Mouse (Mus musculus) frontal cortex, postnatal 14 days (tissue): ENCODE measurements around the gene Selenoo.

ENCODE experiments used
- DNase-seq, 2 experiments: peaks; one replicate each; pipeline ENCODE4 v3.0.0; 2022; ENCODE audit warnings: low spot score in 2 of 2

Selenoo gene

DNA sequence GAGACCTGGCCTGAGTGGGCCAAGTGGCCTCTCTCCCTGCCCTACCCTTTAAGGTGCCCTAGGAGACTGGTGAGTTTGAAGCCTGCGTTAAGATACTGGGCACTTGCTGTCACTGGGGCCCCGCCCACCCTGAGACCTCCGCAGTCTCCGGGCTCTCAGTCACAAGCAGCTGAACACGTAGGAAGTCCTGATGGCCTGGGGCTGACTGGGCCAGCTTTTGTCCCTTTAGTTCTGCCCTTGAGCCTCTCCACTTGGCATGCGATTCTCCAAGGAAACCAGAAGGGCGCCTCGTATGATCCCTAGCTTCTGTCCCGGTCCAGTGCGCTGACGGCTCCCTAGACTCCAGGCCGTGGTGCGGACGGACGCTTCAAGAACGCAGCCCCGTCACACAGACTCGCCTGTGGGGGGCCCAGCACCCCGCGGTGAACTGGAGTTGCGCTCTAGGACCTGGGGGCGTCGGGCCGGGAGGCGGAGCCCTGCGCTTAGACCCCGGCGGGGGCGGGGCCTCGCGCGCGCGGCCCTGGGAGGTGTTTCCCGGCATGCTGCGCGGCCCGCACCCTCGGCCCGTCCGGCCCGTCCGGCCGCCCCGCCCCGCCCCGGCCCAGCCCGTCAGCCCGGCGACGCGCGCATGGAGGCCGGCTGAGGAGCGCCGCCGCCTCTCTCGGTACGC, 13.3 kb upstream of the Selenoo start:
- DNase-seq: peak; percentile 73 to 78

GRCm38 (mm10) chr15:89076156-89076731, 12.6 kb upstream of the Selenoo start:
- peak in 1 of 2 experiments; percentile 46 for DNase-seq

DNA sequence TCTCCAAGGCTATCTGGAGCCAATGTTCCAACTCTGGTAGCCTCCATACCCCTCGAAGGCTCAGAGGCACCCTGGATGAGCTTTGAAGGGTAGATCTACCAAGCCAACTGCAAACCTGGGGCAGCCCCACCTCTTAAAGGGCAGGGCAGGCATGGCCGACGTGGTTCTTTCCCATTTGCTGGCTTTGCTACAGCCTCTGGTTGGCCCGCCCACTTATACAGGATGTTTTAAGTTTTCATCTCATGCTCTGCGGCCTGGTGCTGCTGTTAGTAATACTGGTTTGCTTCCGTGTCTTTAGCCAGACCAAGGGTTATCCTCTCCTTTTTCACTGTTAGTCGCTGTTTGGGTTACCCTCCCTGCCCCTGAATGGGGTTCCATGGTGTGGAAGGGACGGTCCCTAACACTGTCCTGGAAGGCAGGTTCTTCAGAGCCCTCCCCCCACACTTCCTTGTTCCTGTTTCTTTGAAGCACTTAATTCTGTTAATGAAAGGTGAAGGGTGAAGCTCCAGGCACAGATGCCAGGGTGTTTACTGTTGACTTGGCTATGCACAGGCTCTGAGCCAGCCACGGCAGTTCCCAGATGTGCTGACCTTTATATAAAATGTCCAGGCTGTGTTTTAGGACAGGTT, 10.6 kb upstream of the Selenoo start:
- DNase-seq: no peak

DNA sequence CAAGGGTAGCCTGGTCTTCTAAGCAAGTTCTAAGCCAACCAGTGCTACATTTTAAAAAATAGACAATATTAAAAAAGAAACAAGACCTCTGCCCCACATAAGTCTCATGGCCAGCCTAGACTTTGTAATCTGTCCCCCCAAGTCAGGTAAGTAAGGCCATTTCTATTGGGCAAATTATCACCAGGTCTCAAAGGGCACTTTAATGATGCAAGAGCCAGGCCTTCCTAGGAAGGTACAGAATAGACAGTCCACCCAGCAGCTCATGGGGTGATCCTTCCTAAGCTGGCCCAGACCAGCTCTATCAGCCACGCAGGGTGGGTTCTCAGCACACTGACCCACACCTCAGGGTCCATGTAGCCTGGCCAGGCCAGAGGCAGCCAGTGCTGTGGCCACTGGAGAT, 5.0 kb upstream of the Selenoo start:
- DNase-seq: no peak

- no peak for DNase-seq
Observed at GRCm38 (mm10) chr15:89084826-89085225, 4.1 kb upstream of the Selenoo start.

GRCm38 (mm10) chr15:89089248-89090051, 566 bp downstream of the Selenoo start:
- no peak for DNase-seq

DNA sequence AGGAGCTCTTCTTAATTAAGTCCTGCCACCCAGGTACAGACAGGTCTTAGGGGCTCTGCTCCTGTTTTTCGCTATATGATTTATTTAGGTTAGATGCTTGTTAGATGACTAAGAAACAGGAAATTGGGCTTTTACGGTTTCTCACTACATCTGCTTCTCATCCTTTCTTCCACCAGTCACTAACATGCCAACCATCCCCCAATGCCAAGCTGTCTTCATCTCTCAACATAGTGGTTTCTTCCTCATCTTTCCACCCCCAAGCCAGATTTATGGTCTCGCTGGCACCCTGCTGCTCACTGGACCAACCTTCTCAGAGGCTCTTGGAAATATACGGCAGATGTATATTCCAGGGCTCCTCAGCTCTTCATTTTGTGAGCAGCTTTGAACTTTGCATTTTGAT, 1.8 kb downstream of the Selenoo start:
- no peak for DNase-seq

DNA sequence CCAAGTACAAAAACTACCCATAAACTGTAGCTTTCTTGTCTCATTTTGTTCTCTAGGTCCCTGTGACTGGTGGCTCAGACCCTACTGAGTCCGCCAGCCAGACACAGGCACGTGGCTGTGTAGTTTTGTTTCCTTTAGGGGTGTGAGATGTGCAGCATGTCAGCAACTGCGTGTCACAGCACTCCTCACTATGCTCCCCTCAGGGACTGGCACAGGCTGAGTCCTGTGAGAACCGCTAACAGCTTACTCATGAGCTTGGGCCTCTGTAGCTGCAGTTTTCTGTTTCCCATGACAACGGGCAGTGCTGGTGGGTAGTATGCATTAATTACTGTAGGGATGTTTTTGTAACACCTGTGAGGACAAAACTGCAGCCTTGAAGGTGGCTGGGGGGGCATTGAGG, 3.3 kb downstream of the Selenoo start:
- no peak for DNase-seq

DNA sequence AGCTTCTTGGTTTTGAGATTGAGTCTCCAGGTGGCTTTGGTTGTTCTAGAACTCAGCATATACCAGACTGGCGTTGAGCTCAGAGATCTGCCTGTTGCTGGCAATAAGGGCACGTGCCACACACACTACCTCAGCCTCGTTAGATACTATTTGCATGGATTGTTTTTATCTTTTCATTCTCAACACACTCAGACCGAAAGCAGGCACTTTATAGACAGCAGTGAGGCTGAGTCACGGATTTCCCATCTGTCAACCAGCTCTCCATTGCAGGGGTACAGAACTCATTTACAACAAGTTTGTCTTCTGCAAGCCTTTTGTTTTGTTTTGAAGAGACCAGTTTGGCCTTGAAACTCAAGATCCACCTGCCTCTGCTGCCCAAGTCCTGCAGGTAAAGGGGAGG, 8.6 kb downstream of the Selenoo start:
- no peak for DNase-seq

- DNase-seq: no peak
Observed at GRCm38 (mm10) chr15:89098616-89099015, 9.7 kb downstream of the Selenoo start.

- DNase-seq: no peak
Observed at GRCm38 (mm10) chr15:89100823-89101222, 11.9 kb downstream of the Selenoo start.

GRCm38 (mm10) chr15:89102646-89103045, 13.8 kb downstream of the Selenoo start:
- DNase-seq: no peak

- no peak for DNase-seq
Observed at GRCm38 (mm10) chr15:89103921-89104320, 15.0 kb downstream of the Selenoo start.

DNA sequence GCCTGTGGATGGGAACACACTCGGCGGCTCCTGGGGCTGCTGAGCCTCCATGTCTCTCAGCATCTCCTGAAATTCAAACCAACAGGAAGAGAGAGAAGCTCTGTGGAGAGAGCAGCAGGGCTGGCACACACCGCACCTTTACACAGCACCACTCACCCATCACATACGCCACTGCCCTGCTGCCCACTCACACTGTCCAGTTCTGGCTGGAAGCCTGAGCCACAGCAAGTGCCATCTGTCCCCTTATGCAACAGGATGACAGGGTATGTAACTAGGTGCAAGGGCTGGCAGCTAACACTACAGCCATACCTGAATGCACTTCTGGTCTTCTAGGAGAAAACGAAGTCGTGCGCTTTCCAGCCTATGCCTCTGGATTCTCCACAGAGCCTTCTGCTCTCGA, 15.5 kb downstream of the Selenoo start:
- no peak for DNase-seq

DNA sequence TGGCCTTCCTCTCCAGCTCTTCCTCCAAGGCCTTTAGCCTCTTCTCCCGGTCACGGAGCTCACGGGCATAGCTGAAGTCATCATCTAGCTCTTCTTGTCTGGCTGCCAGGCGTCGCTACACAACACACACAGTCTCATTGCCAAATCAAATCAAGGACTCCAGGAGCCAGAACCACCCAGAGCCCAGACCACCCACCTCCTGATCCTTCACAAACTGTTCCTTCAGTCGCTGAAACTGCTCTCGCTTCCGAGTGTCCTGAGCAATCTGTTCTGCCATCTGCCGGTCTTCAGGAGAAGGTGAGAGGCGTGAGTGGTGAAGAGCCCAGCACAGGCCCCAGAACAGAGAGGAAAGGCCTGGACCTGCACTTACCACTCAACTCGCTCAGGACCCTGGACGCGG, 17.2 kb downstream of the Selenoo start:
- no peak for DNase-seq

GRCm38 (mm10) chr15:89106976-89107375, 18.1 kb downstream of the Selenoo start:
- DNase-seq: no peak

GRCm38 (mm10) chr15:89110147-89110546, 21.3 kb downstream of the Selenoo start:
- DNase-seq: no peak

DNA sequence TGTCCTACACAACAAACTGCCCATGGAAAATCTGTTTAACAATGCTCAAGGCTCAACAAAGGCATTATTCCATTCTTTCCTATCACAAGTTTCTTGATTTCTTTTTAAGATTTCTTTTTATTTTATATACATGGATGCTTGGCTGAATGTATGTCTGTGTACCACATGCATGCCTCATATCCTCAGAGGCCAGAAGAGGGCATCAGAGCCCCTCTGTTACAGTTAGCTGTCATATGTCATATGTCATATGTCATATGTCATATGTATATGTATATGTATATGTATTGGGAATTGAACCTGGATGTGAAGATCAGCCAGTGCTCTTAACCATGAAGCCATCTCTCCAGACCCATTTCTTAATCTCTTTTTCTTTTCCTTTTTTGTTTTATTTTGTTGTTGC, 29.1 kb downstream of the Selenoo start:
- no peak for DNase-seq

DNA sequence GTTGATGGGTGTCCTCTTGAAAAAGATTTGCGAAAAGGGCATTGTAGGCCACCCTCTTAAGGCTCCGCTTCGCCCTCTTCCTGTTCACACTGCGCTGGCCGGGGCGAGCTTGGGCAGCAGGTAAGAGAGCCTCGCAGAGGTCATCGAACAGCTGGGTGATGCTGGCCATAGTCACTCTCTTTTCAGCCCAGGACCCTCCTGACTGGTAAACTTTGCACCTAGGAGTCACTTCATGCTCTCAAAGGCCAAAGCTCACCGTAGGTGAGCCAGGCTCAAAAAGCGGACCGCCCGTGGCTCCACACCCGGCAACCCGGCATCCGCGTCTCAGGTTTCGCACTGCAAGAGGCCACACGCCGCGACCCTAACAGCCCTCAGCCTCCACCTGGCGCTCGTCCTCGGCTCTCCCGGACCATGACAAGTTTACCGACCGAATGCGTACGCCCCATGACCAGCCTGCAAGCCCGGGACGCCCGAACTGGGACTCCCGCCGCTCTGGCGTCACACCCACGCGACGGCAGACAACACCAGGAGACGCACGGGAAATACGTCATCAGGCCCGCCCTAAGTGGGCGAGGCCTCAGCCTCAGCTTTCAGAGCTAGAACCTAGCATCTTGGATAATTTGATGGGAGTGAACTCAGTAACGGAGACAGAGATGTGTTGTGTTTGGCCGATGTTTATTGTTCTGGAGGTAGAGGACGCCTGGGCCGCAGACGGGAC, 33.9 kb downstream of the Selenoo start, which contains the start of gene Tubgcp6:
Gene Tubgcp6, minus strand, starts transcription at position 464 of the 718 bp plus-strand sequence.
- DNase-seq: peak; percentile 91 to 92

DNA sequence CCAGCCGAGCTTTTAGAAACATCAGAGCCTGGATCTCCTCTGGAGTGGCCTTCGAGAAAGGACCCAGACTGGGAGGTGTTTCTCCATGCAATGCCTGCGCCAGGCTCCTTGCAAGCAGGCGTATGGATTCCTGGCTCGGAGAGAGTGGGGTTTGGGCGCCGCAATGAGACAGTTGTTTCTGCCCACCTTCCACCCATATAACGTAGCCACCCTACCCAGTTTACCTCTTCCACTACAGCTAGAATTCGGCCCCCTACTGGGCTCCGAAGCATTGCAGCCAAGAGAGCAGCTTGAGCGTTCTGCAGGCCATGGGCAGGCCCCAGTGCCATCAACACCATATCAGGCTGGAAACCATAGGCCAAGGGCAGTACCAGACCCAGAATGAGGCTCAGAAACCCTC, 34.7 kb downstream of the Selenoo start:
- peak in 1 of 2 experiments; percentile 55 for DNase-seq

DNA sequence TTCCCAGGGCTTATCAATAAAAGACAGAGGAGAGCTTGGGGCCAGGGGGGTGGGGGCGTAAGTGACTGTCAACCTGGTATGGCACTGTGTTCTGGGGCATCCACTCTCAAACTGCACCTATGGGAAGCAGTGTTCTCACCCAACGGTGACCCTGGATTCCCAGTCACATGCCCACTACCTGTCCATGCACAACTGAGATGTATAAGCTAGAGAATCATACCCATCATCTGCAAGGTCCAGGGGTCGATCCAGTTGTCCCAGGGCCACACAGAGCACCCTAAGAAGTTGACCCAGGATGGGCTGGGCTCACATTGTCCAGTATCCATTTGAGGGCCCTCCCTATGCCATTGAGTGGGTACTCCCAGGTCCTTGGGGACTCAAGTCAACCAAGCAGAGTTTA, 35.4 kb downstream of the Selenoo start:
- DNase-seq: no peak

DNA sequence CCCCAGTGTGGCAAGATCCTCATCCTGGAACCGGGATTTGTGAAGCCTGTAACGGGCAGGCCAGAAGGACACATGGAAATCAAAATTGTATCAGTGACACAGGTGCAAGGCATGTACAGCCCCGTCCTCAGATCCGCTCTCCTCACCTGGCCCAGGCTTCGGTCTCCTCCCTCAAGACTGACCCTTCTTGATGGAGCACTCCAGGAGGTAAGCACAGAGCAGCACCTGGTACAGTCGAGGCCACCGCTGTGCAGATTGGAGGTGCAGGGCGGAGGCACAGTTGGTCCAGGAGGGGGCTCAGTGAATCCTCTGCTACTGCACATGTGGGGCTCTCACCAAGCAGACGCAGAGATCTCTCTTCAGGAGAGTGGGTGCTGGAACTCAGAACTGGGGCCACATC, 36.5 kb downstream of the Selenoo start:
- DNase-seq: no peak
